Mouse (Mus musculus) limb, embryonic 14.5 days (tissue): ENCODE data around the gene Lcor. TPM values are rescaled to one million over a fixed set of nuclear protein-coding genes. Genes with fewer than 3 reads are reported as not detected.

Experiments used
- ATAC-seq: fragments of 200-750 bp; cut with Nextera tagmentation; 2 replicates; pipeline ENCODE4 v1.8.0; 2017; ENCODE audit warnings: low read depth, moderate number of reproducible peaks, moderate TSS enrichment; ENCODE audit not compliant: low FRiP score
- DNase-seq: peaks from one replicate; pipeline ENCODE4 v3.0.0-alpha.2; 2015; ENCODE audit warnings: low spot score
- H3K27ac ChIP-seq: fragments of 300-500 bp; sonication (generic); replicated peaks from 2 replicates; pipeline ENCODE4 v1.5.1; 2014; ENCODE audit warnings: low read depth, mild to moderate bottlenecking, low read length, moderate library complexity, mixed read lengths
- H3K27me3 ChIP-seq: fragments of 300-500 bp; sonication (generic); 2 replicates; pipeline ENCODE4 v1.6.1; 2014; ENCODE audit warnings: low read length, mixed read lengths; ENCODE audit not compliant: control insufficient read depth, insufficient read depth
- H3K36me3 ChIP-seq: fragments of 300-500 bp; sonication (generic); 2 replicates; pipeline ENCODE4 v1.6.1; 2014; ENCODE audit warnings: mild to moderate bottlenecking, low read length, moderate library complexity, mixed read lengths; ENCODE audit not compliant: control insufficient read depth, insufficient read depth
- H3K4me1 ChIP-seq: fragments of 300-500 bp; sonication (generic); 2 replicates; pipeline ENCODE4 v1.6.1; 2014; ENCODE audit warnings: antibody characterized with exemption, low read length, mixed read lengths; ENCODE audit not compliant: control insufficient read depth, insufficient read depth
- H3K4me2 ChIP-seq: fragments of 300-500 bp; sonication (generic); replicated peaks from 2 replicates; pipeline ENCODE4 v1.6.1; 2014; ENCODE audit warnings: low read depth, mild to moderate bottlenecking, low read length, moderate library complexity; ENCODE audit not compliant: severe bottlenecking
- H3K4me3 ChIP-seq: fragments of 300-500 bp; sonication (generic); replicated peaks from 2 replicates; pipeline ENCODE4 v1.5.1; 2014; ENCODE audit warnings: low read length
- H3K9ac ChIP-seq: fragments of 300-500 bp; sonication (generic); 2 replicates; pipeline ENCODE4 v1.6.1; 2014; ENCODE audit warnings: mild to moderate bottlenecking, low read depth, low read length, moderate library complexity; ENCODE audit not compliant: severe bottlenecking
- H3K9me3 ChIP-seq: fragments of 300-500 bp; sonication (generic); 2 replicates; pipeline ENCODE4 v1.6.1; 2016; ENCODE audit warnings: low read length; ENCODE audit not compliant: control insufficient read depth
- POLR2A ChIP-seq: fragments of 200-500 bp; IDR thresholded peaks from 2 replicates; pipeline ENCODE4 v1.8.0; 2012; ENCODE audit warnings: inconsistent platforms, mild to moderate bottlenecking, moderate library complexity, borderline replicate concordance; ENCODE audit not compliant: insufficient read depth, insufficient read length; ENCODE audit errors: extremely low read depth
- WGBS: fragments of 180-500 bp; shearing (Covaris S2); extraction: QIAGEN DNeasy Blood & Tissue Kit; methylation state at CpG from one replicate; pipeline ENCODE4 v1.1.7; 2014; 5-methylcytosine and 5-hydroxymethylcytosine counted together
- polyA plus RNA-seq, 2 experiments: library from polyadenylated mRNA; depleted of rRNA in 1 of 2; stranded (reverse) in 1 of 2; unstranded in 1 of 2; fragments of >200 nt; fragmentation: Nextera tagmentation in 1 of 2; extraction: Ambion mirVana in 1 of 2; gene quantifications; 2 replicates each; pipeline versions ENCODE4 v1.2.1 to v1.2.3; 2012 to 2014

Lcor gene
- polyA plus RNA-seq, 2 experiments = 2.8 to 9.5 TPM

GRCm38 (mm10) chr19:41447166-41447565 is 35.3 kb upstream of the Lcor start:
- Histone ChIP-seq H3K9ac (no peak overlapping the region), H3K36me3 (no peaks in the 10 kb centered on the region), H3K4me1 (no peaks in the 10 kb centered on the region), H3K9me3 (no peaks in the 10 kb centered on the region), H3K27me3 (no peaks in the 10 kb centered on the region), H3K27ac (no peak overlapping the region), H3K4me2 (no peak overlapping the region), H3K4me3 (no peak overlapping the region)
- ATAC-seq (no peak), DNase-seq (no peak)
- no peak for TF ChIP-seq POLR2A
- WGBS = 78% methylated on average over 2 of the region's 2 CpGs

DNA sequence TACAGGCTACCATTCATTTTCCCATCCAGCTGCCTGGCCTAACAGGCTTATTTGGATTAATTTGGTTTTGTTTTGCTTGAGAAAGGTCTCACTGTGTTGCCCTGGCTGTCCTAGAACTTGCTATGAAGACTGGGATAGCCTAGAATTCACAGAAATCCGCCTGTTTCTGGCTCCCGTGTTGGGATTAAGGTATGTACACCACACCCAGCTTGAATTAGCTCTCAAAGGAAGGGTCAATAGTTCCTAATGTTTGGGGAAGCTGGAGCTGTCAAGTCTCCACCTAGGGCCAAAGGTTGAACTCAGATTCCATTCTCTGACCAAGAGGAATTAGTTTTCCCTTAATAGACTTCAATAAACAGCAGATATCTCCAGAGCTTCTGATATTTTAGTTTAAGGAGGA is 34.7 kb upstream of the Lcor start:
- no peak overlapping the region for H3K27ac ChIP-seq
- H3K4me2 ChIP-seq = no peak overlapping the region
- no peaks in the 10 kb centered on the region for H3K9me3 ChIP-seq
- TF ChIP-seq POLR2A = no peak
- WGBS = 72% methylated on average over 2 of the region's 2 CpGs
- ATAC-seq (no peak), DNase-seq (no peak)
- no peaks in the 10 kb centered on the region for H3K27me3 ChIP-seq
- no peaks in the 10 kb centered on the region for H3K4me1 ChIP-seq
- no peak overlapping the region for H3K9ac ChIP-seq
- H3K36me3 ChIP-seq = no peaks in the 10 kb centered on the region
- no peak overlapping the region for H3K4me3 ChIP-seq

- no peak overlapping the region for H3K27ac ChIP-seq
- H3K4me2 ChIP-seq = no peak overlapping the region
- no peaks in the 10 kb centered on the region for H3K36me3 ChIP-seq
- 0 out of 2 replicates have a peak overlapping the region, but pooled peaks have one; percentile 16 for H3K9ac ChIP-seq
- H3K4me1 ChIP-seq = no peaks in the 10 kb centered on the region
- H3K9me3 ChIP-seq = no peaks in the 10 kb centered on the region
- ATAC-seq (no peak), DNase-seq (no peak)
- no peaks in the 10 kb centered on the region for H3K27me3 ChIP-seq
- no peak for TF ChIP-seq POLR2A
- WGBS = 65% methylated on average over 7 of the region's 7 CpGs
- no peak overlapping the region for H3K4me3 ChIP-seq
Observed at GRCm38 (mm10) chr19:41449415-41450075, 32.9 kb upstream of the Lcor start.

- no peak overlapping the region for H3K9ac ChIP-seq
- DNase-seq (no peak), ATAC-seq (no peak)
- WGBS = 13% methylated on average over 3 of the region's 3 CpGs
- H3K36me3 ChIP-seq = no peaks in the 10 kb centered on the region
- no peaks in the 10 kb centered on the region for H3K9me3 ChIP-seq
- no peak overlapping the region for H3K4me2 ChIP-seq
- no peaks in the 10 kb centered on the region for H3K27me3 ChIP-seq
- H3K4me1 ChIP-seq = no peaks in the 10 kb centered on the region
- no peak for TF ChIP-seq POLR2A
- no peak overlapping the region for H3K27ac ChIP-seq
- H3K4me3 ChIP-seq = no peak overlapping the region
Observed at GRCm38 (mm10) chr19:41452166-41452565, 30.3 kb upstream of the Lcor start.

DNA sequence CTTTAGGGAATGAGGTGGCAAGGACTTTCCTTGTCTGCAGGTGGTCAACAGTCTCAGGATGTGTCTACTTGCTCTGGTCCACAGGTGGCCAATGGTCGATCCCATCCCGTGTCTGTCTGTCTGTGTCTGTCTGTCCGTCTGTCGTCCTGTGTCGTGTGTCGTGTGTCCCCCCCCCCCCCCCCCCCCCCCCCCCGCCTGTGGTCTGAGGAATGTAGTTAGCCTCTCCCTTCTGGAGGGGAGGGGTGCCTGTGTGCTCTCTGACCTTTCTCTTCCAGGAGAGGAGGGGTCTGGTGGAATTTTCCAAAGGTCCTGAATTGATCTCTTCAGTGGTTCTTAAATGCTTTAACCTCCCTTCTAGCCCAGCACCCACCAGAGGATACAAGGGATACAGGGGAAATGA is 27.8 kb upstream of the Lcor start:
- H3K9ac ChIP-seq = no peak overlapping the region
- H3K9me3 ChIP-seq = no peaks in the 10 kb centered on the region
- H3K4me1 ChIP-seq = no peaks in the 10 kb centered on the region
- no peak overlapping the region for H3K4me3 ChIP-seq
- no peaks in the 10 kb centered on the region for H3K27me3 ChIP-seq
- ATAC-seq (no peak), DNase-seq (no peak)
- WGBS = 82% methylated on average over 5 of the region's 7 CpGs
- no peaks in the 10 kb centered on the region for H3K36me3 ChIP-seq
- TF ChIP-seq POLR2A = no peak
- H3K4me2 ChIP-seq = no peak overlapping the region
- no peak overlapping the region for H3K27ac ChIP-seq
